Mouse (Mus musculus): Measurements from ENCODE around the gene Man1c1. TPM values are rescaled to one million over a fixed set of nuclear protein-coding genes. Genes with fewer than 3 reads are reported as not detected.

Gene Man1c1
- 4.7 and 4.9 TPM in 2 replicates for polyA plus RNA-seq (2015; fragmentation: Nextera tagmentation; extraction: Ambion mirVana)

DNA sequence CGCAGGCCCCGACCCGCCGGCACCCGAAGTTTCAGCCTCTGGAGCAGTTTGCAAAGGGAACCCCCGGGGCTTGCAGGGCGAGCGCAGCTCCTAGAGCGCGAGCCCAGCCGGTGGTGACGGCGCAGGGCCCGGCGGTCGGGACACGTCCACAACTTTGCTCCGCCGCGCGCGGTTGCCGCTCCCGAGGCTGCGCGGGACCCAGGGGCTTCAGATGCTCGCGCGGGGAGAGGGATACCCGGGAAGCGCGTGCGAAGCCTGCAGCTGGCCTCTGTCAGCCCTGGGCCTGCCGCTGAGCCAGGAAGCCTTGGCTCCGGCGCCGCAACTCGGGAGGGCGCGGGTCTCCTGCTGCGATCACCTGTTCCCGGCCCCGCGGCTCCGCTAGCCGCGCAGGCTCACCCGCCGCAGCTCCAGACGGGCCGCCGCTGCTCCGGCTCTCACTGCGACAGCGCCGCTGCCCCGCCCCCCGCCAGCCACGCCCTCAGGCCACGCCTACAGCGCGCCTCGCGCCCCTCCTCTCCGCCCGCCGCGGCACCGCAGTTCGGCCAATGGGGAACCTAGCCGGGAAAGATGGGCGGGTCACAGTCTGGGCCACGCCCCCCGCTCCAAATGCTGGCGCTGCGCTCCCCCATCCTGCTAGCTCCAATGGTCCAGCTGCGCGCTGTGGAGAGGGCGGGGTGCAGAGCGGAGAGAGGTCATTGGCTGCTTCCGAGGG is at the start of gene Man1c1:
Man1c1 (minus strand) TSS at position 456 of the 712 bp plus-strand sequence.
- ATAC-seq (ENCODE audit: low FRiP score), result peak; percentile 97
- Histone ChIP-seq H3K36me3 (no peaks in the 10 kb centered on the region), H3K27ac (replicated peaks) (peak within 1 kb of the TSS; percentile 90), H3K27me3 (replicated peaks) (no peaks in the 10 kb centered on the region; the same call in 1 of the 2 replicates), H3K4me2 (peak within 1 kb of the TSS; percentile 99), H3K9ac (replicated peaks) (peak within 1 kb of the TSS; percentile 68), H3K4me3 (replicated peaks) (peak within 1 kb of the TSS; percentile 60), H3K4me1 (peaks cover 50% of the 10 kb centered on the region), H3K9me3 (replicated peaks) (no peaks in the 10 kb centered on the region)
- WGBS, result 0% methylated on average over 63 of the region's 81 CpGs

GRCm38 (mm10) chr4:134753516-134754261 is 49.6 kb upstream of the Man1c1 start:
- Histone ChIP-seq H3K27ac (replicated peaks) (0 out of 2 replicates have a peak overlapping the region, but pooled peaks have one; percentile 37), H3K36me3 (no peaks in the 10 kb centered on the region), H3K27me3 (replicated peaks) (no peaks in the 10 kb centered on the region), H3K4me3 (replicated peaks) (no peak overlapping the region), H3K4me1 (peaks cover 23% of the 10 kb centered on the region), H3K9me3 (replicated peaks) (no peaks in the 10 kb centered on the region), H3K9ac (replicated peaks) (no peak overlapping the region), H3K4me2 (no peak overlapping the region)
- 52% methylated on average over 17 of the region's 17 CpGs for WGBS
- ATAC-seq (ENCODE audit: low FRiP score), result no peak

GRCm38 (mm10) chr4:134752911-134753426 is 48.9 kb upstream of the Man1c1 start:
- ATAC-seq (ENCODE audit: low FRiP score), result no peak
- 51% methylated on average over 11 of the region's 11 CpGs for WGBS
- no peaks in the 10 kb centered on the region for H3K36me3 ChIP-seq
- peaks cover 23% of the 10 kb centered on the region for H3K4me1 ChIP-seq
- no peak overlapping the region for H3K27ac ChIP-seq (replicated peaks)
- no peak overlapping the region for H3K4me2 ChIP-seq
- H3K27me3 ChIP-seq (replicated peaks), result no peaks in the 10 kb centered on the region
- H3K4me3 ChIP-seq (replicated peaks), result no peak overlapping the region
- H3K9ac ChIP-seq (replicated peaks), result no peak overlapping the region
- H3K9me3 ChIP-seq (replicated peaks), result no peaks in the 10 kb centered on the region

DNA sequence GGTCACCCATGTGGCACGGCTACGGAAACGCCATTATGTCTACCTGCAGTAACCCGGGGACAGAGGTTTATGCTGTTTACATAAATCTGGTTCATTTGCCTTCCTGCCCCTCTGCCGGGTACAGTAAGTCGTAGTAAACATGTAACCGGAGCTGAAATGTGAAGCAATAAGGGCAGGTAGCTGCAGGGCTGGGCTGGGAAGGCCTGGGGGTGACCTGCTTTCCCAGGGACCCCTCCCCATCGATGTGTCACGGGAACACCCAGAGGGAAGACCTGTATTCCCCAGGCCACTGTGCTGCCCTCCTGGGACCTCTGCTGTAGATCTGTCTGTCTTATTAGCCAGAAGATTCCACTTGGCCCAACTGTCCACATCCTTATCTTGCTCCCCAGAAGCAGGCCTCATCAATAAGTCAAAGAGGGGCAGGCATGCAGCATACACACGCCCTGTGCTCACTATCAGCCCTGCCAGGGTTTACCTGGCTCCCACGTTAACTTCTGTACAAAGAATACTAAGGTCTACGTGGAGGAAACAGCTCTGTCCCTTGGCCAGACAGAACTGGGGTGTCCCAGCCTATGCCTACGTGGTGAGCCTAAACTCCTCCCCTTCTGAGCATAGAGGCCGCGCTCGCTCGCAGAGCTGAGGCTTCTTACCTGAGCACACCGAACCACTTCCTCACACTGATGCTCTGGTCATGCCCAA is 47.7 kb upstream of the Man1c1 start:
- H3K4me3 ChIP-seq (replicated peaks), result no peak overlapping the region
- H3K9me3 ChIP-seq (replicated peaks), result no peaks in the 10 kb centered on the region
- H3K27ac ChIP-seq (replicated peaks), result no peak overlapping the region
- H3K9ac ChIP-seq (replicated peaks), result no peak overlapping the region
- no peaks in the 10 kb centered on the region for H3K36me3 ChIP-seq
- ATAC-seq (ENCODE audit: low FRiP score), result no peak
- H3K4me2 ChIP-seq, result no peak overlapping the region
- no peaks in the 10 kb centered on the region for H3K27me3 ChIP-seq (replicated peaks)
- H3K4me1 ChIP-seq, result peaks cover 23% of the 10 kb centered on the region
- WGBS, result 78% methylated on average over 18 of the region's 18 CpGs

DNA sequence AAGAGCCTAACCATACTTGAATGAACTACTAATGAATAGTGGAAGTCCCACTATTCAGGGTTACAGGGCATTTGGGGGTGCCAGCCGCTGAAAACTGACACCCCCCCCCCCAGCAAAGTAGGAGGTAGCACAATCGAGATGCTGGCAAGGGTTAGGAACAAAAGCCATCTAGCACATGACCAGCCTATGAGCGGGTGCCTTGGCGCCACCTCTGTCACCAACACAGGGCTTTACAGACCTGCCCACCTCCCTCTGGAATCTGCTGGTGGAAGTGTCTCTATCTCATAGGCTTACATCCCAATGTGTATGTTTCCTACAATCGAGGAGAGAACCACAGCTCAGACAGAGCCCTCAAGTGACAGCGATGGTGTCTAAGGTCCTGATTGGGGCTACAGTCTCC is 46.7 kb upstream of the Man1c1 start:
- no peaks in the 10 kb centered on the region for H3K36me3 ChIP-seq
- ATAC-seq (ENCODE audit: low FRiP score), result no peak
- H3K4me3 ChIP-seq (replicated peaks), result no peak overlapping the region
- no peaks in the 10 kb centered on the region for H3K9me3 ChIP-seq (replicated peaks)
- H3K4me2 ChIP-seq, result no peak overlapping the region
- no peak overlapping the region for H3K9ac ChIP-seq (replicated peaks)
- H3K27me3 ChIP-seq (replicated peaks), result no peaks in the 10 kb centered on the region
- 0 out of 2 replicates have a peak overlapping the region, but pooled peaks have one; percentile 9 for H3K27ac ChIP-seq (replicated peaks)
- 79% methylated on average over 6 of the region's 6 CpGs for WGBS
- H3K4me1 ChIP-seq, result peaks cover 23% of the 10 kb centered on the region

GRCm38 (mm10) chr4:134750263-134750662 is 46.2 kb upstream of the Man1c1 start:
- Histone ChIP-seq H3K9me3 (replicated peaks) (no peaks in the 10 kb centered on the region), H3K4me3 (replicated peaks) (no peak overlapping the region), H3K27me3 (replicated peaks) (no peaks in the 10 kb centered on the region), H3K36me3 (no peaks in the 10 kb centered on the region), H3K9ac (replicated peaks) (no peak overlapping the region), H3K27ac (replicated peaks) (no peak overlapping the region), H3K4me1 (peaks cover 23% of the 10 kb centered on the region), H3K4me2 (no peak overlapping the region)
- no peak for ATAC-seq (ENCODE audit: low FRiP score)
- 88% methylated on average over 5 of the region's 5 CpGs for WGBS

GRCm38 (mm10) chr4:134749301-134750030 is 45.4 kb upstream of the Man1c1 start:
- H3K4me3 ChIP-seq (replicated peaks), result no peak overlapping the region
- no peaks in the 10 kb centered on the region for H3K27me3 ChIP-seq (replicated peaks)
- no peaks in the 10 kb centered on the region for H3K36me3 ChIP-seq
- ATAC-seq (ENCODE audit: low FRiP score), result no peak
- no peak overlapping the region for H3K27ac ChIP-seq (replicated peaks)
- no peak overlapping the region for H3K4me2 ChIP-seq
- H3K9me3 ChIP-seq (replicated peaks), result no peaks in the 10 kb centered on the region
- no peak overlapping the region for H3K9ac ChIP-seq (replicated peaks)
- peaks cover 17% of the 10 kb centered on the region for H3K4me1 ChIP-seq
- 71% methylated on average over 21 of the region's 21 CpGs for WGBS

GRCm38 (mm10) chr4:134745900-134746661 is 42.0 kb upstream of the Man1c1 start:
- no peak overlapping the region for H3K4me2 ChIP-seq
- no peaks in the 10 kb centered on the region for H3K9me3 ChIP-seq (replicated peaks)
- no peaks in the 10 kb centered on the region for H3K27me3 ChIP-seq (replicated peaks)
- H3K4me3 ChIP-seq (replicated peaks), result no peak overlapping the region
- no peak overlapping the region for H3K9ac ChIP-seq (replicated peaks)
- peaks cover 5% of the 10 kb centered on the region; the same call in 1 of the 2 replicates for H3K4me1 ChIP-seq
- H3K36me3 ChIP-seq, result no peaks in the 10 kb centered on the region
- no peak for ATAC-seq (ENCODE audit: low FRiP score)
- H3K27ac ChIP-seq (replicated peaks), result no peak overlapping the region
- WGBS, result 77% methylated on average over 16 of the region's 16 CpGs

DNA sequence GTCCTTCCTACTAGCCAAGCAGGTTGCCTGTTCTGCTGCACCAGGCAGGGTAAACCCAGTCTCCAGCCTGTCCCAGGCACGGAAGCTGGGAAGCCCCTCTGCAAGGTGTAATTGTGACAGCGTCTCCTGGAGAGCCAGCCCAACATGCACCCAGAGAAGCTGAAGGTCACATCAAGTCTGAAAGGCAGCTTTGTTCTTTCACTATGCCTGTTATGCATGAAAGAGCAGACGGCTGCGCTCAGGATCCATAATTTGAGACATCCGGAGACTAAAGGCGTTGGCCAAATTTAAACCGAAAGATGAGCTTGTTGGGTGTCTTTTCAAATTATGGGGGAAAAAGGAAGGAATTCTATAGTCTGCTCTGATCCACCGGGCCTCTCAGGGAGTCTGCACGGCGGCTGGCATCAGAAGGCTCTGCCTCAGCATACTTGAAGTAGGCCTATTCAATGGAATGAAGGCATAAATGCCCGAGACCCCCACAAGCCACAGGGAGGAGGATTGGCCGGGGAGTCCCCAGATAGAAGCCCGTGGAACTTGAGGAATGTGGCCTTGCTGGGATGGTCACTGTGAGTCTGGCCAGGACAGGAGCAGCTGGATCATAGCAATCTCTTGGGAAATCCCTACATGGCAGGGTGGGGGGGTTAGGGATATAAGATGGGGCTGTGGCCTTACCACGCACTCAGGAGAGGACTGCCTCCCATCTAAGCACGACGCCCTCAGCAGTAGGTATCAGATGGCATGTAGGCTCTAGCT is 40.0 kb upstream of the Man1c1 start:
- no peak overlapping the region for H3K4me2 ChIP-seq
- no peak overlapping the region for H3K4me3 ChIP-seq (replicated peaks)
- H3K9ac ChIP-seq (replicated peaks), result no peak overlapping the region
- WGBS, result 60% methylated on average over 16 of the region's 16 CpGs
- no peak for ATAC-seq (ENCODE audit: low FRiP score)
- H3K27me3 ChIP-seq (replicated peaks), result no peaks in the 10 kb centered on the region
- no peaks in the 10 kb centered on the region for H3K36me3 ChIP-seq
- no peaks in the 10 kb centered on the region for H3K9me3 ChIP-seq (replicated peaks)
- H3K4me1 ChIP-seq, result no peaks in the 10 kb centered on the region
- no peak overlapping the region for H3K27ac ChIP-seq (replicated peaks)

GRCm38 (mm10) chr4:134741949-134742348 is 37.9 kb upstream of the Man1c1 start:
- Histone ChIP-seq H3K36me3 (no peaks in the 10 kb centered on the region), H3K9ac (replicated peaks) (no peak overlapping the region), H3K9me3 (replicated peaks) (no peaks in the 10 kb centered on the region), H3K27ac (replicated peaks) (no peak overlapping the region), H3K4me1 (peaks cover 13% of the 10 kb centered on the region), H3K4me2 (no peak overlapping the region), H3K4me3 (replicated peaks) (no peak overlapping the region), H3K27me3 (replicated peaks) (no peaks in the 10 kb centered on the region)
- 74% methylated on average over 8 of the region's 8 CpGs for WGBS
- ATAC-seq (ENCODE audit: low FRiP score), result no peak

Measured in neural tube, embryonic 15.5 days (tissue).